Mouse (Mus musculus): ENCODE data around the gene Galns.

Galns gene

GRCm38 (mm10) chr8:122546066-122546755, 65.1 kb downstream of the Galns start:
- no peak for DNase-seq (ENCODE audit: low read depth, low spot score)

GRCm38 (mm10) chr8:122544138-122544537, 67.1 kb downstream of the Galns start:
- no peak for DNase-seq (ENCODE audit: low read depth, low spot score)

- DNase-seq (ENCODE audit: low read depth, low spot score), result no peak
These were observed 72.8 kb downstream of the Galns start for GRCm38 (mm10) chr8:122538310-122539076.

GRCm38 (mm10) chr8:122537812-122538211, 73.5 kb downstream of the Galns start:
- DNase-seq (ENCODE audit: low read depth, low spot score), result no peak

GRCm38 (mm10) chr8:122537033-122537432, 74.2 kb downstream of the Galns start:
- DNase-seq (ENCODE audit: low read depth, low spot score), result no peak

- DNase-seq (ENCODE audit: low read depth, low spot score), result no peak
These were observed 80.0 kb downstream of the Galns start for GRCm38 (mm10) chr8:122531312-122531711.

GRCm38 (mm10) chr8:122529159-122529558, 82.1 kb downstream of the Galns start:
- no peak for DNase-seq (ENCODE audit: low read depth, low spot score)
